Mouse (Mus musculus) MEL (cell line): Measurements from ENCODE around the gene Tlk1. TPM values are rescaled to one million over a fixed set of nuclear protein-coding genes. Genes with fewer than 3 reads are reported as not detected.
"Not testable (repeated sequence)": the region's sequence is repeated elsewhere in the genome, so short reads cannot be mapped to it uniquely, and the experiment has no call there.

ENCODE experiments used
- DNase-seq: peaks from one replicate; pipeline ENCODE4 v3.0.0; 2011; ENCODE audit warnings: low read depth, low spot score
- H3K27ac ChIP-seq: 2 replicates; pipeline ENCODE4 v1.5.1; 2012; ENCODE audit warnings: low read depth, mild to moderate bottlenecking, control low read depth, low read length, moderate library complexity; ENCODE audit not compliant: control insufficient read depth
- H3K27me3 ChIP-seq, 2 experiments: fragments of 150-350 bp in 1 of 2; sonication (generic) in 1 of 2; 2 replicates each; pipeline ENCODE4 v1.6.1; 2012; ENCODE audit warnings: low read length in 2 of 2, mild to moderate bottlenecking in 2 of 2, improper control_type of control experiment in 1 of 2, moderate library complexity in 1 of 2; ENCODE audit not compliant: insufficient read depth in 2 of 2, control insufficient read depth in 1 of 2
- H3K36me3 ChIP-seq, 2 experiments: 2 replicates each; pipeline ENCODE4 v1.6.1; 2012 to 2014; ENCODE audit warnings: low read length in 2 of 2, improper control_type of control experiment in 1 of 2, inconsistent platforms in 1 of 2, mild to moderate bottlenecking in 1 of 2; ENCODE audit not compliant: insufficient read depth in 2 of 2, control insufficient read depth in 1 of 2
- H3K4me1 ChIP-seq, 2 experiments: fragments of 150-350 bp in 1 of 2; sonication (generic) in 1 of 2; 2 replicates each; pipeline ENCODE4 v1.6.1; 2012; ENCODE audit warnings: low read length in 2 of 2, improper control_type of control experiment in 1 of 2, mild to moderate bottlenecking in 1 of 2; ENCODE audit not compliant: insufficient read depth in 2 of 2, control insufficient read depth in 1 of 2
- H3K4me3 ChIP-seq, 2 experiments: fragments of 150-350 bp in 1 of 2; sonication (generic) in 1 of 2; 2 replicates each; pipeline ENCODE4 v1.5.1; 2012; ENCODE audit warnings: low read depth in 2 of 2, low read length in 2 of 2, mild to moderate bottlenecking in 2 of 2, moderate library complexity in 2 of 2, control low read depth in 1 of 2, improper control_type of control experiment in 1 of 2; ENCODE audit not compliant: control insufficient read depth in 1 of 2, insufficient read depth in 1 of 2
- H3K79me2 ChIP-seq: 2 replicates; pipeline ENCODE4 v1.6.1; 2012; ENCODE audit warnings: mild to moderate bottlenecking, low read length, moderate library complexity; ENCODE audit not compliant: control insufficient read depth, poor library complexity, insufficient read depth
- H3K9ac ChIP-seq: 2 replicates; pipeline ENCODE4 v1.6.1; 2012; ENCODE audit warnings: low read depth, mild to moderate bottlenecking, control low read depth, low read length, moderate library complexity; ENCODE audit not compliant: control insufficient read depth, poor library complexity, severe bottlenecking
- H3K9me3 ChIP-seq: fragments of 150-350 bp; sonication (generic); replicated peaks from 2 replicates; pipeline ENCODE4 v1.6.1; 2012; ENCODE audit warnings: mild to moderate bottlenecking, low read length, improper control_type of control experiment, moderate library complexity; ENCODE audit not compliant: insufficient read depth
- BHLHE40 ChIP-seq: IDR thresholded peaks from 2 replicates; pipeline ENCODE4 v1.6.1; 2012; ENCODE audit warnings: low read depth, mild to moderate bottlenecking, inconsistent platforms, low read length, improper control_type of control experiment, borderline replicate concordance
- EP300 ChIP-seq, 2 experiments: IDR thresholded peaks; 2 replicates each; pipeline ENCODE4 v1.6.1; 2011; ENCODE audit warnings: improper control_type of control experiment in 2 of 2, low read length in 2 of 2, low read depth in 1 of 2, mild to moderate bottlenecking in 1 of 2
- GABPA ChIP-seq: IDR thresholded peaks from 2 replicates; pipeline ENCODE4 v1.6.1; 2012; ENCODE audit warnings: low read depth, mild to moderate bottlenecking, inconsistent platforms, low read length, improper control_type of control experiment, moderate library complexity
- GATA1 ChIP-seq: IDR thresholded peaks from 2 replicates; pipeline ENCODE4 v1.6.1; 2011; ENCODE audit warnings: low read depth, low read length, improper control_type of control experiment
- HCFC1 ChIP-seq: IDR thresholded peaks from 2 replicates; pipeline ENCODE4 v1.6.1; 2012; ENCODE audit warnings: low read depth, mild to moderate bottlenecking, inconsistent platforms, low read length, improper control_type of control experiment, moderate library complexity
- JUND ChIP-seq: IDR thresholded peaks from 2 replicates; pipeline ENCODE4 v1.6.1; 2011; ENCODE audit warnings: low read depth, mild to moderate bottlenecking, improper control_type of control experiment, low read length
- MYB ChIP-seq: IDR thresholded peaks from 2 replicates; pipeline ENCODE4 v1.6.1; 2011; ENCODE audit warnings: mild to moderate bottlenecking, low read depth, low read length, improper control_type of control experiment
- MYC ChIP-seq: IDR thresholded peaks from 2 replicates; pipeline ENCODE4 v1.6.1; 2011; ENCODE audit warnings: low read depth, mild to moderate bottlenecking, low read length, improper control_type of control experiment, moderate library complexity
- NELFE ChIP-seq: IDR thresholded peaks from 2 replicates; pipeline ENCODE4 v1.6.1; 2011; ENCODE audit warnings: low read depth, low read length, improper control_type of control experiment
- POLR2A ChIP-seq, 2 experiments: IDR thresholded peaks; 2 replicates each; pipeline ENCODE4 v1.6.1; 2011 to 2012; ENCODE audit warnings: low read length in 2 of 2, mild to moderate bottlenecking in 2 of 2, control low read depth in 1 of 2, improper control_type of control experiment in 1 of 2, low read depth in 1 of 2, moderate library complexity in 1 of 2; ENCODE audit not compliant: control insufficient read depth in 1 of 2, insufficient read depth in 1 of 2, poor library complexity in 1 of 2
- POLR2AphosphoS2 ChIP-seq: IDR thresholded peaks from 2 replicates; pipeline ENCODE4 v1.6.1; 2011; ENCODE audit warnings: low read length, improper control_type of control experiment
- POLR2AphosphoS5 ChIP-seq: IDR thresholded peaks from 2 replicates; pipeline ENCODE4 v1.6.1; 2012; ENCODE audit warnings: low read depth, borderline replicate concordance, mild to moderate bottlenecking, inconsistent platforms, low read length, moderate library complexity, mixed read lengths
- RCOR1 ChIP-seq: IDR thresholded peaks from 2 replicates; pipeline ENCODE4 v1.6.1; 2012; ENCODE audit warnings: low read depth, mild to moderate bottlenecking, inconsistent platforms, low read length, improper control_type of control experiment
- SIN3A ChIP-seq: IDR thresholded peaks from 2 replicates; pipeline ENCODE4 v1.6.1; 2012; ENCODE audit warnings: low read length, improper control_type of control experiment, inconsistent platforms
- TAL1 ChIP-seq: IDR thresholded peaks from 2 replicates; pipeline ENCODE4 v1.6.1; 2012; ENCODE audit warnings: mild to moderate bottlenecking, inconsistent platforms, low read length, moderate library complexity, mixed read lengths
- TBP ChIP-seq: IDR thresholded peaks from 2 replicates; pipeline ENCODE4 v1.8.0; 2011; ENCODE audit warnings: low read depth, low read length, improper control_type of control experiment
- USF1 ChIP-seq: IDR thresholded peaks from 2 replicates; pipeline ENCODE4 v1.6.1; 2014; ENCODE audit warnings: low read depth, mild to moderate bottlenecking, inconsistent platforms, low read length, improper control_type of control experiment, moderate library complexity
- ZKSCAN1 ChIP-seq: IDR thresholded peaks from 2 replicates; pipeline ENCODE4 v1.6.1; 2012; ENCODE audit warnings: low read depth, mild to moderate bottlenecking, inconsistent platforms, low read length, improper control_type of control experiment, moderate library complexity
- polyA plus RNA-seq, 2 experiments: library from polyadenylated mRNA; stranded (reverse) in 1 of 2; unstranded in 1 of 2; fragments of >175 nt in 1 of 2; fragments of >200 nt in 1 of 2; gene quantifications; 2 replicates each; pipeline versions ENCODE4 v1.2.1 to v1.2.4; 2012; ENCODE audit warnings: low replicate concordance in 2 of 2, low read depth in 1 of 2; ENCODE audit not compliant: insufficient read length in 2 of 2, insufficient read depth in 1 of 2, missing spikeins in 1 of 2
- total RNA-seq: library from RNA; depleted of rRNA; stranded (reverse); fragments of 300-350 nt; gene quantifications from 2 replicates; pipeline ENCODE4 v1.2.3, GENCODE M21; 2012

The Tlk1 gene
- total and polyA plus RNA-seq, 3 experiments, result 20.5 to 57.0 (median 56.6) TPM

DNA sequence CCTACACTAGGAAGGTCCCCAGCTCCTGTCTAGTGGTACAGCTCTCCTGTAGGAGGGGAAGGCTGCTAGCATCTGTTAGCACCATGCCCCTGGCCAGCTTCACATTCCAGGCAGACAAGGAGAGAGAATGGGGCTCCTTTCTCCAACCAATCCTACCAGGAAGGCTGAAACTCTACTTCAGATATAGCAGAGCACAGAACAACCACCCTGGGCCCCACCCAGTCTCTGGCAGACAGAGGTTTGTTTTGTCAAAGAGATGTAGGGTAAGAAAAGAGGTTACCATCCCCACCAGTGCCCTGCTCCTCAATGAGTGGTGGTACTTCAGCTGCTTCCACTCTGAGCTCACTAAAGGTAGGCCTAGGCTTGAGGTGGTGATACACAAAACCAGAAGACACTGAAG, 16.8 kb downstream of the Tlk1 start:
- H3K27ac ChIP-seq, result no peak overlapping the region
- no peak for TF ChIP-seq ZKSCAN1
- no peak for TF ChIP-seq BHLHE40
- no peak for TF ChIP-seq USF1
- TF ChIP-seq MYC, result no peak
- TF ChIP-seq POLR2AphosphoS5, result no peak
- TF ChIP-seq POLR2A (IDR thresholded peaks at IDR 0.05; ENCODE audit: control insufficient read depth in 1 of 2, insufficient read depth in 1 of 2, low read depth in 1 of 2, low read length in 2 of 2, poor library complexity in 1 of 2), result no peak
- no peak for TF ChIP-seq POLR2AphosphoS2
- no peak for TF ChIP-seq GABPA
- TF ChIP-seq MYB, result no peak
- TF ChIP-seq HCFC1, result no peak
- no peak for TF ChIP-seq SIN3A
- TF ChIP-seq NELFE, result no peak
- no peak for TF ChIP-seq TAL1
- TF ChIP-seq, all 39 proteins: peak for 0
- no peak for DNase-seq
- Histone ChIP-seq H3K9me3 (no peaks in the 10 kb centered on the region), H3K27me3 (no peaks in the 10 kb centered on the region), H3K36me3 (peaks cover 4 to 25% of the 10 kb centered on the region in 2 experiments), H3K79me2 (peaks cover 69% of the 10 kb centered on the region), H3K4me3 (no peak overlapping the region), H3K4me1 (peaks cover 11 to 12% of the 10 kb centered on the region in 2 experiments), H3K9ac (no peak overlapping the region)

DNA sequence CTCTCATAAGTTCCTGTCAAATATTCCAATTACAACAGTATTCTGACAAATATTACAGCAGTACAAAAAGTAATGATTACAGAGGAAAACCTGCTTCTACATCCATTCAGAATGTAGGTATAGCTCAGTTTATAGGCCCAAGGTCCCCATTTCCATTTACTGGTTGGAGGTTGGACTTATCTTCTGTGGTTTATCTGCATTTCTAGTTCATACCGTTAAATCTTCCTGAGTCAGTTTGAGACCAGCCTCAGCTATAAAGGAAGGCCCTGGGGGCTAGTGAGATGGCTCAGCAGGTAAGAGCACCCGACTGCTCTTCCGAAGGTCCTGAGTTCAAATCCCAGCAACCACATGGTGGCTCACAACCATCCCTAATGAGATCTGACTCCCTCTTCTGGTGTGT, 17.9 kb downstream of the Tlk1 start:
- H3K4me3 ChIP-seq, H3K9me3 ChIP-seq, H3K27ac ChIP-seq, H3K27me3 ChIP-seq, H3K9ac ChIP-seq: not testable (repeated sequence)
- H3K79me2 ChIP-seq, result peaks cover 66% of the 10 kb centered on the region
- TF ChIP-seq GATA1 (peak; percentile 11; the same call in 1 of the 2 replicates), RCOR1 (peak; percentile 39; the same call in 1 of the 2 replicates), EP300 (IDR thresholded peaks at IDR 0.05; ENCODE audit: low read depth in 1 of 2, low read length in 2 of 2) (peak in 1 of 2 experiments; percentile 50; a peak in 1 of 4 replicates), TBP (peak; percentile 94)
- H3K4me1 ChIP-seq, result peaks cover 11 to 12% of the 10 kb centered on the region in 2 experiments
- peak; percentile 52 for DNase-seq
- H3K36me3 ChIP-seq, result peaks cover 7 to 21% of the 10 kb centered on the region in 2 experiments

DNA sequence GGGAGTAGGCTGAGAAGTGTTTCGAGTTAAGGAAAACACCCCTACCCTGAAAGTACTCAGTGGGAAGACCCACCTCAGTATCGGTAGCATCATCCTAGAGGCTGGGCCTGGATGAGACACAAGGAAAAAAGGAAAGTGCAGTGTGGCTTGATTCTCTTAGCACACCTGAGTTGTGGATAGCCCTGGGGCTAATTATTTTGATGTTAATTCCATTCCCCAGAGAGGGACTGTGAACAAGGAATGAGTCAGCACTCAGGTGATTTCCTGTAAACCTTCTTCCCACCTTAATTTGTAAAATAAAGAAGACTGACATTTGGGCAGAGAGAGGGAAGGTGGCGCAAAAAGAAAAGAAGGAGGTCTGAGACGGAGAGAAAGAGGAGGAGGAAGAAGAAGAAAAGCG, 19.5 kb downstream of the Tlk1 start:
- TF ChIP-seq SIN3A (no peak), NELFE (no peak), JUND (no peak)
- H3K36me3 ChIP-seq, result peaks cover 11 to 18% of the 10 kb centered on the region in 2 experiments
- no peaks in the 10 kb centered on the region for H3K27me3 ChIP-seq
- peaks cover 11 to 12% of the 10 kb centered on the region in 2 experiments for H3K4me1 ChIP-seq
- H3K9me3 ChIP-seq, result no peaks in the 10 kb centered on the region
- no peak overlapping the region for H3K27ac ChIP-seq
- no peak overlapping the region for H3K4me3 ChIP-seq
- peaks cover 63% of the 10 kb centered on the region for H3K79me2 ChIP-seq
- DNase-seq, result no peak
- no peak overlapping the region for H3K9ac ChIP-seq

DNA sequence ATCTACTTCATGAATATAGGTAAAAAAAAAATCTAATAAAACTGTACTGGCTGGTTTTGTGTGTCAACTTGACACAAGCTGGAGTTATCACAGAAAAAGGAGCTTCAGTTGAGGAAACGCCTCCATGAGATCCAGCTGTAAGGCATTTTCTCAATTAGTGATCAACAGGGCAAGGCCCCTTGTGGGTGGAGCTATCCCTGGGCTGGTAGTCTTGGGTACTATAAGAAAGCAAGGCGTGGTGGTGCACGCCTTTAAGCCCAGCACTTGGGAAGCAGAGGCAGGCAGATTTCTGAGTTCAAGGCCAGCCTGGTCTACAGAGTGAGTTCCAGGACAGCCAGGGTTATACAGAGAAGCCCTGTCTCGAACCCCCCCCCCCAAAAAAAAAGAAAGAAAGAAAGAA, 21.8 kb downstream of the Tlk1 start:
- not testable (repeated sequence) for H3K9ac ChIP-seq, H3K27ac ChIP-seq, DNase-seq, H3K9me3 ChIP-seq, H3K4me3 ChIP-seq, H3K27me3 ChIP-seq
- H3K36me3 ChIP-seq, result peaks cover 11 to 16% of the 10 kb centered on the region in 2 experiments
- H3K79me2 ChIP-seq, result peaks cover 61% of the 10 kb centered on the region
- H3K4me1 ChIP-seq, result peaks cover 7 to 11% of the 10 kb centered on the region in 2 experiments
